Mouse (Mus musculus): ENCODE data around the gene Vmn2r98.
"Not testable (repeated sequence)": the region's sequence is repeated elsewhere in the genome, so short reads cannot be mapped to it uniquely, and the experiment has no call there.

Vmn2r98 gene

DNA sequence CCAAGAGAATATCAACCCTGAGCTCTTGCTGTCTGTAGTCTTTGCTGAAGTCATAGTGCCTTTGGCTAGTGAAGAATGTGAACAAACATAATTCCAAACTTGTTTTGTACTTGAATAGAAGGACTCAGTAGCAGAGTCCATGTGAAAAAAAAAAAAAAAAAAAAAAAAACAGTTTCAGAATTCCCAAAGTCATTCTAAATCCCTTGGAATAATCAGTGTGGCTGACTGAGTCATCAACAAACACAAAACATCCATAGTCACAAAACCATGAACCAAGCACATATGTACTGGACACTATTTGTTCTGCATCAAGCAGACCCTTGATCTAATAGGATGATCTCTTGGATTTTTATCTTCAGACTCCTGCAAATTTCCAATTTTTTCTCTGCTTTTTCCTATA, at the start of gene Vmn2r98:
TSS of gene Vmn2r98 (plus strand) at position 301 of the 400 bp plus-strand sequence.
- not testable (repeated sequence) for DNase-seq (ENCODE audit: low spot score in 2 of 2)

DNA sequence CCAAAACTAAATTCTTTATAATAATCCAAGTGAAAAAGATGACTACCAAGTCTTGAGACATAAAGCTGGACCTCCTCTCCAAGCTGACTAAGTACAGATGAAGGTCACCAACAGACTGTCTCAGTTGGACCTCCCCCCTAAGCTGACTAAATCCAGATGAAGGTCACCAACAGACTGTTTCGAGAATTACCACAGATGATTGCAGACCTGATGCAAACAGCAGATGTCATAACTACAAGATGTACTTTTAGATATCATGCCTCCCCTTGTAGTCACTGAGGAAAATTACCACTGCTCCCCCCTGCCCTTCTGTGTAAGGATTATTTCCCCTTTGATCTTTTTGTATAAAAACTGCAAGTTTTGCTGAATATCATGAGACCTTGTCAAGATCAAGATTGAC, 21.8 kb upstream of the Vmn2r98 start:
- DNase-seq (ENCODE audit: low spot score in 2 of 2), result not testable (repeated sequence)

DNA sequence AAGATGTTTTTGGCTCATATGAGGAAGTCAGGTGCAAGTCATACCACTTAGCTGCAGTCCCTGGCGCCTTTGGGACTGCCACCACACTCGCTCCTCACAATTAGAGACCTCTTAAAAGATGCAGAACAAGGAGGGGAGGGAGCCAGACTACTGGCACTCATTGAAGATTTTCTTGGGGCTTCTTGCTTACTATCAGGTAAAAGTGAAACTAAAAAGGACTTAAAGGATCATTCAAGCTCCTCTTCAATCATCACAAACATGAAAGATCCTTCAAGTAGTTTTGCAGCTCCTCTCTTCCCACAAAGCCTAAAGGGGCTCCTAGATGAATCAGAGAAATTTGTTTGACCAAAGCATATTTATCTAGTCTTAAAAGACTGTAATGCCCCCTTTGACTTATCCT, 21.3 kb upstream of the Vmn2r98 start:
- no peak for DNase-seq (ENCODE audit: low spot score in 2 of 2)

DNA sequence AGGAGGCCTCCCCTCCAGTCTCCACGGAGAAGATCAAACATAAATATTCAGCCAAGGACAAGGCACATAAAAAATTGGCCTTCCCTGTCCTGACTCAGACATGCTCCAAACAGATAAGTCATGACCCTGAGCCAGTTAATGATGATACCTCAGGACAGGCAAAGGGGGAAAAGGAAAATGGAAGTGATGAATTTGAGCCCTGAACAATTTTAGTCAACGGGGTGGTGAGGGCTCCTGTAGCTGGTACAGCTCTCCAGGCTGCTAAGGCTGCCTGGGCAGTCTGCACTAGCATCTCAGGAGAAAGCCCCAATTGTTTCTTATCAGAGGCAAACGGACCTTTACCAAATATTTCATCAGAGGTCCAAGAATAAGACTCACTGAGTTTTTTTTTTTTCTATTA, 20.5 kb upstream of the Vmn2r98 start:
- DNase-seq (ENCODE audit: low spot score in 2 of 2), result no peak
